Mouse (Mus musculus): ENCODE results near the gene Prph. TPM values are rescaled to one million over a fixed set of nuclear protein-coding genes. Genes with fewer than 3 reads are reported as not detected.
"Not testable (repeated sequence)": the region's sequence is repeated elsewhere in the genome, so short reads cannot be mapped to it uniquely, and the experiment has no call there.

The Prph gene
- polyA plus RNA-seq, 1 experiment = 47.0 TPM

DNA sequence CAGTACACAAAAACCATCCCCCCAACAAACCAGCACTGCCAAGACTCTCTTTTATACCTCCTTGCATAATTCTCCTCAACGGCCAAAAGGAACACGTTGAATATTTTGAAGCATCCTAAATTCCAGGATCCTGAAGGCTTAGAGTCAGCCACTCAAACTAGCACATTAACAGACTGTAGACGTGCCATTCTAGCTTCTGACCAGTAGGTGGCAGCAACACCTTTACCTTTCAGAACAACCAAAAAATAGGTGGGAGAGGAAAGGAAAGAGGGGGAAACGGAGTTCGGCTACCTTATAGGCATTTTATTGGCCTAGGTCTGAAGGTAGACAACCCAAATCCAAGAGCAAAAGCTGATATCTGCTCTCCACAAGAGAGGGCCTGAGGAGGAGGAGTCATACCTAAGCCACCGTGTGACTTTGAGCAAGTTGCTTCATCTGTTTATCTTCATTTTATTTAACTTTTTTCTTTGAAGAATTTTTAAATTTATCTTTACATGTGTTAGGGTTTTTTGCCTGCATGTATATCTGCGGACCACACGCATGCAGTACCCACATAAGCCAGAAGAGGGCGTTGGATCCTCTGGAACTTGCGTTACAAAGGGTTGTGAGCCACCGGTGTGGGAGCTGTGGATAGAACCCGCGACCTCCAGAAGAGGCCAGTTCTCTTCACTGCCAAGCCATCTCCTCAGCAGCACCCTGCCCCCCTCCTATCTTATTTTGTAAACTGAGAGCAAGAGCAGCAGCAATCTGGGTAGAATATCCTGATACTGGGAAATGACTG, 5.3 kb upstream of the Prph start:
- DNase-seq (ENCODE audit: low read depth) = peak; percentile 85
- TF ChIP-seq POLR2A (IDR thresholded peaks at IDR 0.05; ENCODE audit: borderline replicate concordance, extremely low read depth, insufficient read depth, insufficient read length, poor library complexity, severe bottlenecking) (no peak), CTCF (IDR thresholded peaks at IDR 0.05; ENCODE audit: borderline replicate concordance, extremely low read depth, insufficient read depth, insufficient read length) (peak; percentile 82)

DNA sequence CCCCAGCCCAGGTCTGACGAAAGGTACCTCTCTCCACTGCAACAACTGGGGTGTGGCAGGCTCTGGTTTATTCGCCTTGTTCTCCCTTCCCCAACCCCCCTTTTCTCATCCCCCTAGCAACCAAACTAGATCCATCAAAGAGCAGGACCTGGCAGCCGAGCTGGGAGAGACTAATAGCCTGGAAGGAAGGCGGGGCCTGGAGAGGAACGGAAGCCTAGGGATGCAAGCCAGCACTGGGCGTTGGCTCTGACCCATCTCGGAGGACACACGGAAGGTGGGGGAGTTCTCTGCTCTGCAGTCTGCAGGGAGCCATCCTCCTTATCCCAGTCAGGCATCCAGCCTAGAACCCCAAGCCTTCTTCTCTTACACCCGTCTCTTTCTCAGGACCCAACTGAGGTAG, 1.6 kb upstream of the Prph start:
- DNase-seq (ENCODE audit: low read depth) = peak; percentile 78
- no peak for TF ChIP-seq POLR2A (IDR thresholded peaks at IDR 0.05; ENCODE audit: borderline replicate concordance, extremely low read depth, insufficient read depth, insufficient read length, poor library complexity, severe bottlenecking)
- TF ChIP-seq CTCF (IDR thresholded peaks at IDR 0.05; ENCODE audit: borderline replicate concordance, extremely low read depth, insufficient read depth, insufficient read length) = no peak

DNA sequence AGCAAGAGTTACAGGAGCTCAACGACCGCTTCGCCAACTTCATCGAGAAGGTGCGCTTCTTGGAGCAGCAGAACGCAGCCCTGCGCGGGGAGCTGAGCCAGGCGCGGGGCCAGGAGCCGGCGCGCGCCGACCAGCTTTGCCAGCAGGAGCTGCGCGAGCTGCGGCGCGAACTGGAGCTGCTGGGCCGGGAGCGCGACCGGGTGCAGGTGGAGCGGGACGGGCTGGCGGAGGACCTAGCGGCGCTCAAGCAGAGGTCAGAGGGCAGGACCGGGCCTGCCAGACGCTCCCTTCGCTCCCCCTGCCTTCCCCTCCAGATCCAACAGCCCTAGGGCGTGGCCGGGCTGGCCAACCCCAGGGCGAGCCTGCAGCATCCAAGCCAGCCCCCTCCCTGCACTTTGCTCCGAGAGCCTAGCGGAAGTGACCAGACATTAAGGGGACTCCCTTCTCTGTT, 562 bp downstream of the Prph start:
- no peak for TF ChIP-seq POLR2A (IDR thresholded peaks at IDR 0.05; ENCODE audit: borderline replicate concordance, extremely low read depth, insufficient read depth, insufficient read length, poor library complexity, severe bottlenecking)
- no peak for TF ChIP-seq CTCF (IDR thresholded peaks at IDR 0.05; ENCODE audit: borderline replicate concordance, extremely low read depth, insufficient read depth, insufficient read length)
- DNase-seq (ENCODE audit: low read depth) = peak; percentile 71

DNA sequence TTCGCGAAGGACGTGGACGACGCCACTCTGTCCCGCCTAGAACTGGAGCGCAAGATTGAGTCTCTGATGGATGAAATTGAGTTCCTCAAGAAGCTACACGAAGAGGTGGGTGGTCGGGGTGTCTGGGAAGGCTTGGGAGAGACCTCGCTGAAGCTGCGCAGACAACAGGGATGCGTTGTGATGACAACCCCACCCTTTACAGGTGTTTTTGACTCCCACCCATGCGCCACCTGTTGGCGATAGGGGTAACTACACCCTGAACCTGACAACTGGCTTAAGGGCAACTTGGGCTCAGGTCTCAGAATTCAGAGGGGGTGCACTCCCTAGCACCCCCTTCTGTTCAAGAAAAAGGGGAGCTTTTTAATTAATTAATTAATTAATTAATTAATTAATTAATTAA, 1.4 kb downstream of the Prph start:
- DNase-seq (ENCODE audit: low read depth) = no peak
- TF ChIP-seq POLR2A (IDR thresholded peaks at IDR 0.05; ENCODE audit: borderline replicate concordance, extremely low read depth, insufficient read depth, insufficient read length, poor library complexity, severe bottlenecking) (no peak), CTCF (IDR thresholded peaks at IDR 0.05; ENCODE audit: borderline replicate concordance, extremely low read depth, insufficient read depth, insufficient read length) (peak; percentile 82)

DNA sequence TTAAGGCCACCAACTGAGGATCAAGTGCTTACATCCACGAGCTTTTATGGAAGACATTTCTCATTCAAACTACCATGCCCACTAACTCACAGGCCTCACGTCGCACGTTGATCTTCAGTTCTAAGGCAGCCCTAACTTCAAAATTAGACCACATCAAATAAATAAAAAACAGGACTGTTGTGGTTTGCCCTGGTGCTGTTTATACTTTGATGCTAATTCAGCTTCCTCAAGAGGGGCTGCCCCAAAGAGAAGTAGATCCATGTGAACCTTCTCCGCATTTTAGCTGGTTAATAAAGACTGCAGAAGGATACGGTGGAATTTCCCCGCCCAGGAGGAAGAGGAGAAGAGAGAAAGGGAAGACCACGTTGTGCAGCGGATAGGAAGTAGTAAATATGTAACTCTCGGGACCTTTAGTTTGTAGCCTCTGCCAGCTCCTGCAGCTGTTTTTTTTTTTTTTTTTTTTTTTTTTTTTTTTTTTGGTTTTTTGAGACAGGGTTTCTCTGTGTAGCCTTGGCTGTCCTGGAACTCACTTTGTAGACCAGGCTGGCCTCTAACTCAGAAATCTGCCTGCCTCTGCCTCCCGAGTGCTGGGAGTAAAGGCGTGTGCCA, 10.7 kb downstream of the Prph start:
- DNase-seq (ENCODE audit: low read depth) = no peak
- TF ChIP-seq CTCF (IDR thresholded peaks at IDR 0.05; ENCODE audit: borderline replicate concordance, extremely low read depth, insufficient read depth, insufficient read length) = no peak
- TF ChIP-seq POLR2A (IDR thresholded peaks at IDR 0.05; ENCODE audit: borderline replicate concordance, extremely low read depth, insufficient read depth, insufficient read length, poor library complexity, severe bottlenecking) = no peak

DNA sequence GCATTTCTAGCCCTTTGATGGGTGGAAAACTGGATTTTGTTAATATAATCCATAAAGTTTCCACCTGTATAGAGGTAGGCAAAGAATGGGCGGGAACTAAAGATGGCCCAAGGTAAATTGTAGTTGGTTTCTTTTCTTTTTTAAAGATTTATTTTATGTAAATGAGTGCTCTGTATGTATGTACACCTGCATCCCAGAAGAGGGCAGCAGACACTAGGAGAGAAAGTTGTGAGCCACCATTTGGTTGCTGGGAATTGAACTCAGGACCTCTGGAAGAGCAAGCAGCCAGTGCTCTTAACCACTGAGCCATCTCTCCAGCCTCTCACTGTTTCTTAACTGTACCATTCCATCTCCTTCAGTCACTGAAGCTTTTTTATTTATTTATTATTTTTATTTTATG, 17.0 kb downstream of the Prph start:
- TF ChIP-seq POLR2A (IDR thresholded peaks at IDR 0.05; ENCODE audit: borderline replicate concordance, extremely low read depth, insufficient read depth, insufficient read length, poor library complexity, severe bottlenecking) (no peak), CTCF (IDR thresholded peaks at IDR 0.05; ENCODE audit: borderline replicate concordance, extremely low read depth, insufficient read depth, insufficient read length) (no peak)
- DNase-seq (ENCODE audit: low read depth) = no peak

DNA sequence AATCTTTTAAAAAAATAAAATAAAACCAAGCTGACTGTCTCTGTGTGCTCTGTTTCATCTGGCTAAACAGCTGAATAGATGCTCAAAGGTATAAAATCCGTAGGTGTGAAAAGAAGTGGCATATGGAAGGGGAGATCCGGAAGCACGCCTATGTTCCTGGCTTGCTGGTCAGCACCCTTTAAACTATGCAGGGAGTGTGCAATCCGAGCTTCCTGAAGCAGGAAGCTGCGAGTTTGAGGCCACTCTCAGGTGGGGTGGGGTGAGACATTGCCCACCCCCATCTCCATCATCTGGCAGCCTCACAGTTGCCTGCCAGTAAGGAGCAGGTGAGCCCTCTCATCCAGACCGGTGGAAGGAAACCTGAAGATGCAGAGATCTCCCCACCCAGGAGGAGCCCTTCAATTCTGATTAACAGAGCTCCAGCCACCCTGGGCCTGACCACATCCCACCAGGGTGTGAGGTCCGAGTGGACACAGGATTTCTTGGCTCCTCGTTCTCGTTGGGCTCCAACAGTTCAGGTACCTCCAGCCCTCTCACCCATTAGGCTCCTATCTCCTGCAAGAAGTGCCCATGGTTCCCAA, 19.1 kb downstream of the Prph start, which contains the start of gene Troap:
Gene Troap, plus strand, starts transcription at position 557 of the 581 bp plus-strand sequence.
- DNase-seq (ENCODE audit: low read depth) = no peak
- TF ChIP-seq POLR2A (IDR thresholded peaks at IDR 0.05; ENCODE audit: borderline replicate concordance, extremely low read depth, insufficient read depth, insufficient read length, poor library complexity, severe bottlenecking) (no peak), CTCF (IDR thresholded peaks at IDR 0.05; ENCODE audit: borderline replicate concordance, extremely low read depth, insufficient read depth, insufficient read length) (no peak)

DNA sequence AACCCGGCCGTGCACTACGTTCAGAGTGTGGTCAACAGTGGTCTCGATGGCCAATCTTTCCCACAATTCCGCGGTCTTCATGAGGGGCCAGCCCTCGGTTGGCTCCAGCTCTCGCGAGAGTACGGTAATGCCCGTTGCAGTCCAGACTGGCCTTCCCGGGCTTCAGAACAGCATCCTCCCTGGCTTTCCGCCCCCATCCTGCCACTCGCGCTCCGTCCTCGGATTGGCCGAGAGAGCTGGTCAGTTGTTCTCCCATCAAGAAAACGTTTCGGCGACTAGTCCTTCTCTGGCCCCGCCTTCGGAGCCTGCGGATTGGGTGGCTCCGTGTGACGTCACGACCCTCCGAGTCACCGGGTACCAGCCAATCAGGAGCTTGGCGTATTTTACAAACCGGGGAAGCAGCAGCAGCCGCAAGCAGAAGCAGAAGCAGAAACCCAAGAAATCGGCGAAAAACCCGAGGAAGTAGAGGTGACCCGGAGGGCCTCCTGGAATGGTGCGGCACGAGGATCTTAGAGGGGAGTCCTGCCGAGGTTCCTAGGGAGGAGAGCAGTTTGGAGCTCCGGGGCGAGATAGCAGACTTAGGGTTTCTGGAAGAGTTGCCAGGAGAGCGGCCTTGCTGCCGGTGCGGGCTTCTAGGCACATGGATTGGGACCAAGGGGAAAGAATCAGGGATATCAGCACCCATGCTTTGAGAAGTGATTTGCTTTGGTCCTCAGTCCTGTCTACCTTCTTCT, 19.8 kb downstream of the Prph start:
- TF ChIP-seq POLR2A (IDR thresholded peaks at IDR 0.05; ENCODE audit: borderline replicate concordance, extremely low read depth, insufficient read depth, insufficient read length, poor library complexity, severe bottlenecking) = peak; percentile 38; the same call in 1 of the 2 replicates
- no peak for TF ChIP-seq CTCF (IDR thresholded peaks at IDR 0.05; ENCODE audit: borderline replicate concordance, extremely low read depth, insufficient read depth, insufficient read length)
- peak; percentile 99 for DNase-seq (ENCODE audit: low read depth)

DNA sequence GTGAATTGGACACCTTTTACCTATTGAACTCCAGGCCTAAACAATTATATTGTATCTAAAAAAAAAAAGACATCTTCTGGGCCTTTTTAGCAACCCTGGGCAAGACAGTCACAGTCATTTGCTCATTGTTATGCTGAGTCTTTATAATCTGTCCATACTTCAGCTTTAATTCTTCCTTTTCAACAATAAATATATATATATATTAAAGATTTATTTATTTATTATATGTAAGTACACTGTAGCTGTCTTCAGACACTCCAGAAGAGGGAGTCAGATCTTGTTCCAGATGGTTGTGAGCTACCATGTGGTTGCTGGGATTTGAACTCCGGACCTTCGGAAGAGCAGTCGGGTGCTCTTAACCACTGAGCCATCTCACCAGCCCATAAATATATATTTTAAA, 21.0 kb downstream of the Prph start:
- not testable (repeated sequence) for DNase-seq (ENCODE audit: low read depth)

DNA sequence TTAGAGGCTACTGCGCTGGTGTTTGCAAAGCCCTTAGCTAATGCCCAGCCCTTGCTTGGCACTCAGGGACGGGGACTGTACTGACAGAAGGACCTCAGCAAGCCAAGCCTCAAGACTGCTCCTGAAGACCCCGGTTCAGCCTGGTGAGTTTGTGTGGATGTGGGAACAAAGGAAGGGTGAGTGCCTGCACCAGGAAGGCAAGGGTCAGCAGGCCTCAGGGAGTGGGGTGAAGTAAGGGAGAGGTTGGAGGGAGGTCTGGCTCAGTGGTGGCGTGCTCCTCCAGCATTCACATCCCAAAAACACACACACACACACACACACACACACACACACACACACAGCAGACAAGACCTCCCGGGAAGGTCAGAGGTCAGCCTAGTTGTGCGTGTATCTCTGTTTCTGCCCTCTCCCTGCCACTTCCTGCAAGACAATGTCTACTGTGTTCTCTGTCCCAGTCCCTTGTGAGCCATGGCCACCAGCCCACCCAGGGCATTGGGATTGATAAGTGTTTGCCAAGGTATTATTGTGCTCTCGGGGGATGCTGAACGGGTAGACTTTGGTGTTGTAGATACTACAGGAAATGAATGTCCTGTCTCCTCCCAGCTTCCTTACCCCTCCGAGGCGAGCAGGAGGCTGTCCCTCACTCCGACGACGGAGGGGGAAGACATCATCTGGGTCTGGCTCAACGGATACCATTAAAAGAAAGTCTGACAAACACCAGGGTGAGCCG, 23.4 kb downstream of the Prph start:
- no peak for DNase-seq (ENCODE audit: low read depth)
- TF ChIP-seq CTCF (IDR thresholded peaks at IDR 0.05; ENCODE audit: borderline replicate concordance, extremely low read depth, insufficient read depth, insufficient read length) (no peak), POLR2A (IDR thresholded peaks at IDR 0.05; ENCODE audit: borderline replicate concordance, extremely low read depth, insufficient read depth, insufficient read length, poor library complexity, severe bottlenecking) (no peak)

DNA sequence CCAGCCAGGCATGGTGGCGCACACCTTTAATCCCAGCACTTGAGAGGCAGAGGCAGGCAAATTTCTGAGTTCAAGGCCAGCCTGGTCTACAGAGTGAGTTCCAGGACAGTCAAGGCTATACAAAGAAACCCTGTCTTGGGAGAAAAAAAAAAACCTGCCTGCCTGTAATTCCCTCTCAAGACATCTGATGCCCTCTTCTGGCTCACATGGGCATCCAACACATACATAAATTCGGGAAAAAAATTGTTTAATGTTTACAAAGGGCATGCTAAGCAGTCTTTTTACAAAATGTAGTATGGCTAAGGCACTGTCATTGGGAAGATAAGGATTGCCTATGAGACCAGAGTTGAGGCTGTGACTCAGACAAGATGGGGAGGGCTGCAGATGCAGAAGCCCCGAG, 24.8 kb downstream of the Prph start:
- no peak for TF ChIP-seq CTCF (IDR thresholded peaks at IDR 0.05; ENCODE audit: borderline replicate concordance, extremely low read depth, insufficient read depth, insufficient read length)
- TF ChIP-seq POLR2A (IDR thresholded peaks at IDR 0.05; ENCODE audit: borderline replicate concordance, extremely low read depth, insufficient read depth, insufficient read length, poor library complexity, severe bottlenecking) = no peak

More for the DNA sequence above, 24.8 kb downstream of the Prph start:
- DNase-seq (ENCODE audit: low read depth) = no peak

All from brain, embryonic 14.5 days (tissue).